Mouse (Mus musculus) liver, embryonic 14.5 days (tissue): ENCODE results near the gene Dapk3.
A peak's percentile ranks its signal among the peaks of the same experiment; 100 is the strongest.

Experiments used
- CTCF ChIP-seq: IDR thresholded peaks from 2 replicates; pipeline ENCODE4 v1.5.1; 2016; ENCODE audit warnings: antibody characterized with exemption, low read depth, control low read depth
- EP300 ChIP-seq: IDR thresholded peaks from 2 replicates; pipeline ENCODE4 v1.6.1; 2016; ENCODE audit warnings: antibody characterized with exemption, low read depth

GRCm38 (mm10) chr10:81134966-81135681 is 47.7 kb upstream of the Dapk3 start, which contains the start of gene Zbtb7a:
- no peak for TF ChIP-seq CTCF
- TF ChIP-seq EP300 = peak; percentile 31; the same call in 1 of the 2 replicates
